Mouse (Mus musculus) brain, embryonic 14.5 days (tissue): ENCODE results near the gene Cfap36.

ENCODE experiments used
- CTCF ChIP-seq: fragments of 200-500 bp; IDR thresholded peaks from 2 replicates; pipeline ENCODE4 v1.5.1; 2012; ENCODE audit warnings: inconsistent platforms, mild to moderate bottlenecking, moderate library complexity, borderline replicate concordance; ENCODE audit not compliant: insufficient read depth, insufficient read length; ENCODE audit errors: extremely low read depth
- POLR2A ChIP-seq: fragments of 200-500 bp; IDR thresholded peaks from 2 replicates; pipeline ENCODE4 v1.6.1; 2012; ENCODE audit warnings: mild to moderate bottlenecking, inconsistent platforms, borderline replicate concordance; ENCODE audit not compliant: poor library complexity, insufficient read depth, insufficient read length, severe bottlenecking; ENCODE audit errors: extremely low read depth

GRCm38 (mm10) chr11:29219055-29219454 lies 28.2 kb downstream of the Cfap36 start:
- TF ChIP-seq CTCF (no peak), POLR2A (no peak)
